Mouse (Mus musculus): ENCODE data around the gene 2310022A10Rik. TPM values are rescaled to one million over a fixed set of nuclear protein-coding genes. Genes with fewer than 3 reads are reported as not detected.

Gene 2310022A10Rik
- total RNA-seq, 2 experiments from 2014 or later = 23.1 to 26.2 TPM

- no peak for DNase-seq (ENCODE audit: extremely low spot score in 1 of 2, low spot score in 2 of 2)
- intact Hi-C loops (cut with DNase I) = no loop called here
These were observed 15.0 kb upstream of the 2310022A10Rik start for GRCm38 (mm10) chr7:27537998-27538397.

GRCm38 (mm10) chr7:27538797-27539196, 14.2 kb upstream of the 2310022A10Rik start:
- DNase-seq (ENCODE audit: extremely low spot score in 1 of 2, low spot score in 2 of 2) = no peak

GRCm38 (mm10) chr7:27540521-27540920, 12.5 kb upstream of the 2310022A10Rik start:
- intact Hi-C loops (cut with DNase I) = no loop called here

More at GRCm38 (mm10) chr7:27538797-27539196, 14.2 kb upstream of the 2310022A10Rik start:
- intact Hi-C loops (cut with DNase I) = no loop called here

GRCm38 (mm10) chr7:27540935-27541334, 12.1 kb upstream of the 2310022A10Rik start:
- peak in 1 of 2 experiments; percentile 38 for DNase-seq (ENCODE audit: extremely low spot score in 1 of 2, low spot score in 2 of 2)
- intact Hi-C loops (cut with DNase I) = no loop called here

More at GRCm38 (mm10) chr7:27540521-27540920, 12.5 kb upstream of the 2310022A10Rik start:
- DNase-seq (ENCODE audit: extremely low spot score in 1 of 2, low spot score in 2 of 2) = no peak

- peak; percentile 84 to 88 for DNase-seq (ENCODE audit: extremely low spot score in 1 of 2, low spot score in 2 of 2)
- intact Hi-C loops (cut with DNase I) = no loop called here
These were observed 11.6 kb upstream of the 2310022A10Rik start for GRCm38 (mm10) chr7:27541431-27541830.

- no peak for DNase-seq (ENCODE audit: extremely low spot score in 1 of 2, low spot score in 2 of 2)
- intact Hi-C loops (cut with DNase I) = no loop called here
These were observed 11.1 kb upstream of the 2310022A10Rik start for GRCm38 (mm10) chr7:27541922-27542321.

- intact Hi-C loops (cut with DNase I) = no loop called here
- peak; percentile 90 to 94 for DNase-seq (ENCODE audit: extremely low spot score in 1 of 2, low spot score in 2 of 2)
These were observed 10.5 kb upstream of the 2310022A10Rik start for GRCm38 (mm10) chr7:27542392-27543033.

GRCm38 (mm10) chr7:27543065-27543464, 10.0 kb upstream of the 2310022A10Rik start:
- intact Hi-C loops (cut with DNase I) = no loop called here
- peak in 1 of 2 experiments; percentile 47 for DNase-seq (ENCODE audit: extremely low spot score in 1 of 2, low spot score in 2 of 2)

GRCm38 (mm10) chr7:27543851-27544250, 9.2 kb upstream of the 2310022A10Rik start:
- DNase-seq (ENCODE audit: extremely low spot score in 1 of 2, low spot score in 2 of 2) = no peak
- intact Hi-C loops (cut with DNase I) = no loop called here

GRCm38 (mm10) chr7:27544675-27545370, 8.2 kb upstream of the 2310022A10Rik start:
- no peak for DNase-seq (ENCODE audit: extremely low spot score in 1 of 2, low spot score in 2 of 2)
- intact Hi-C loops (cut with DNase I) = no loop called here

- DNase-seq (ENCODE audit: extremely low spot score in 1 of 2, low spot score in 2 of 2) = no peak
- intact Hi-C loops (cut with DNase I) = no loop called here
These were observed 3.4 kb upstream of the 2310022A10Rik start for GRCm38 (mm10) chr7:27549597-27549996.

- intact Hi-C loops (cut with DNase I) = no loop called here
- no peak for DNase-seq (ENCODE audit: extremely low spot score in 1 of 2, low spot score in 2 of 2)
These were observed 963 bp upstream of the 2310022A10Rik start for GRCm38 (mm10) chr7:27552070-27552469.

GRCm38 (mm10) chr7:27560291-27560887, 7.4 kb downstream of the 2310022A10Rik start:
- intact Hi-C loops (cut with DNase I) = no loop called here
- no peak for DNase-seq (ENCODE audit: extremely low spot score in 1 of 2, low spot score in 2 of 2)

- DNase-seq (ENCODE audit: extremely low spot score in 1 of 2, low spot score in 2 of 2) = no peak
- intact Hi-C loops (cut with DNase I) = no loop called here
These were observed 7.9 kb downstream of the 2310022A10Rik start for GRCm38 (mm10) chr7:27560978-27561377.

GRCm38 (mm10) chr7:27569580-27570224, 16.7 kb downstream of the 2310022A10Rik start:
- DNase-seq (ENCODE audit: extremely low spot score in 1 of 2, low spot score in 2 of 2) = no peak

GRCm38 (mm10) chr7:27572133-27572532, 19.1 kb downstream of the 2310022A10Rik start:
- DNase-seq (ENCODE audit: extremely low spot score in 1 of 2, low spot score in 2 of 2) = no peak
- intact Hi-C loops (cut with DNase I) = no loop called here

More at GRCm38 (mm10) chr7:27569580-27570224, 16.7 kb downstream of the 2310022A10Rik start:
- intact Hi-C loops (cut with DNase I) = no loop called here

GRCm38 (mm10) chr7:27574124-27574880, 21.3 kb downstream of the 2310022A10Rik start:
- no peak for DNase-seq (ENCODE audit: extremely low spot score in 1 of 2, low spot score in 2 of 2)

GRCm38 (mm10) chr7:27576914-27577313, 23.9 kb downstream of the 2310022A10Rik start:
- DNase-seq (ENCODE audit: extremely low spot score in 1 of 2, low spot score in 2 of 2) = peak in 1 of 2 experiments; percentile 57
- intact Hi-C loops (cut with DNase I) = no loop called here

More at GRCm38 (mm10) chr7:27574124-27574880, 21.3 kb downstream of the 2310022A10Rik start:
- intact Hi-C loops (cut with DNase I) = no loop called here
